Mouse (Mus musculus): ENCODE results near the gene Bpgm.

DNA sequence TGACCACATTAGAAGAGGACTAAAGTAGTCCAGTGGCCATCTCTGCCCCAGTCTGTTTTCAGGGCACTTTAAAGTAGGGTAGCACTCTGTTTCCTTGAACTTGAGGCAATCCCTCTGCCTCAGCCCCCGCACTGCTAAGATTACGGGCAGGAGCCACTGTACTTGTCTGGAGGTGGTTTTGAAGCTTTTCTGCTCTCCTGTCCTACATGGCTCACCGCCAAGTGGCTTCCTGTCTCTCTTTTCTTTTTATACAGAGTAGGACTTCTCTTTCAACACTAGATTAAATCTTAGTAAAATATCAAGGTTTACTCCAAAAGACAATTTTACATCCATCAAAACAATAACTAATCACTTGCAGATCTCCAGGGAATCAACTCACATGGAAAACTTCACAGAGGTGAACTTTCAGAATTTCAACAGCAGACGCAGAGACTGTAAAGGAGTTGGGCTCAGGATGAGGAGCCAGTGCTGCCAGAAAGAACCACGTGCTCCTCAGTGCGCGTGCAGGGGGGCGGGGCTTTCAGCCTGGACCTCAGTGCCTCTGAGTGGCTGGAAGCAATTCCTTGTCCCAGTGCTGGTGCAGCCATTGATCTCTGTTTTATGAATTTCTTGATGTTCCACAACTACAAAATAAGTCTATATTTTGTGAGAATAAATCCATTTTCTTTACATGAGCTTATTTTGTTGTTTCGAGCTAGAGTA lies 34.3 kb upstream of the Bpgm start:
- no peak for TF ChIP-seq CTCF (IDR thresholded peaks at IDR 0.05; ENCODE audit: extremely low read depth, insufficient read length, insufficient replicate concordance, low read depth, low read length)
- TF ChIP-seq POLR2A (IDR thresholded peaks at IDR 0.05; ENCODE audit: low read depth, low read length): no peak
